Mouse (Mus musculus) kidney, postnatal 14 days (tissue): ENCODE results near the gene Kat8.
A peak's percentile ranks its signal among the peaks of the same experiment; 100 is the strongest.
"Not testable (repeated sequence)": the region's sequence is repeated elsewhere in the genome, so short reads cannot be mapped to it uniquely, and the experiment has no call there.

Source experiments
- DNase-seq: peaks from one replicate; pipeline ENCODE4 v3.0.0; 2022; ENCODE audit warnings: mixed read lengths

The Kat8 gene

DNA sequence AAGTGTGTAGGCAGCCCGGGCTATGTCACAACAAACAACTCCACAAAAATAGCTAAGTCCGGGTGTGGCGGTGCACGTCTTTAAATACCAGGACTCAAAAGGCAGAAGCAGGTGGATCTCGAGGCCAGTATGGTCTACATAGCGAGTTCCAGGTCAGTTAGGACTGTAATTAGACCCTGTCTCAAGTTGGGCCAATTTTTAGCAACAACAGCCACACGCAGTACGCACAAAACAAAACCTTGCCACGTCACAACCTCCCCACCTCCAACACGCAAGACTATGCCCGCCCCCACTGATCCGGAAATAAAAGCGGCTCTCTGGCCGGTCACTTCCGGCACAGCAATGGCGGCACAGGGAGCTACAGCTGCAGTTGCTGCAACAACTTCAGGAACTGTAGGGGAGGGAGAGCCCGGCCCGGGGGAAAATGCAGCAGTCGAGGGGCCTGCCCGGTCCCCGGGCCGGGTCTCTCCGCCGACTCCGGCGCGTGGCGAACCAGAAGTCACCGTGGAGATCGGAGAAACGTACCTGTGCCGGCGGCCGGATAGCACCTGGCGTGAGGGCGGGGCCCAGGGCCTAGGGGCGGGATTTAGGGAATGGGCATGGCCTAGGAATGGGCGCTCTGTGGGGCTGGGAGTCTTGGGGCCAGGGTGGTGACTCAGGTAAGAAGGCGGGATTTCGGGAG, at the start of gene Kat8:
Kat8 (plus strand) TSS at position 327 of the 682 bp plus-strand sequence.
- DNase-seq: peak; percentile 94

DNA sequence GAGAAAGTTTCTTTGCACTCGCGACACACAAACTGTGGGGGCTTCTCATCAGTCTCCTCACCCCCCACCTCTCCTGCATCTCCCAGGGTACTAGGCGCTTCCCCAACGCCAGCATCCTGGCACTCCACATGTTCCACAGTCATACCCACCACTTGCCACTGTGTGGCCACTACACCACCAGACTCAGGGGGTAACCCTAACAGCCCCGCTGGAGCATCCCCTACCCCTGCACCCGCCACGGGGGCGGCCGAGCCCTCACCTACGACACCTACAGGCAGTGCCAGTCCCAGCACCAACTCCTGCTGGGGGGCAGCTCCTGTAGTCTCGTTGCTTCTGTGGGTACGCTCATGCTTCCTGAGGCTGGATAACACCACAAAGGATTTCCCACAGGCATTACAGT, 45.9 kb upstream of the Kat8 start:
- no peak for DNase-seq

DNA sequence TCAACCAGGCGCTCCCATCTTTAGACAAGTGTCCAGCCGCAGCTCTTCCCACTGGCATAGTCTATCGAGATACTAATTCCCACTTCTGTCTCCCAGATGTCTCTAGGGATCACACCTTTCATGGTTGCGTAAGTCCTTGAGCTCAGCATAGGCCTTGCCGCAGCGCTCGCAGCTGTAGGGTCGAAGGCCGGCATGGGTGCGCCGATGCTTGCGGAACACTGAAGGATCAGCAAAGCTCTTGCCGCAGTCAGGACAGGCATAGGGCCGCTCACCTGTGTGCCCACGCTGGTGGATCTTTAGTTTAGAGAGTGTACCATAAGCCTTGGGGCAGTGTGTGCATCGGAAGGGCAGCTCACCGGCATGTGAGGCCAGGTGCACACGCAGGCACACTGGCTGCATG, 44.7 kb upstream of the Kat8 start:
- no peak for DNase-seq

DNA sequence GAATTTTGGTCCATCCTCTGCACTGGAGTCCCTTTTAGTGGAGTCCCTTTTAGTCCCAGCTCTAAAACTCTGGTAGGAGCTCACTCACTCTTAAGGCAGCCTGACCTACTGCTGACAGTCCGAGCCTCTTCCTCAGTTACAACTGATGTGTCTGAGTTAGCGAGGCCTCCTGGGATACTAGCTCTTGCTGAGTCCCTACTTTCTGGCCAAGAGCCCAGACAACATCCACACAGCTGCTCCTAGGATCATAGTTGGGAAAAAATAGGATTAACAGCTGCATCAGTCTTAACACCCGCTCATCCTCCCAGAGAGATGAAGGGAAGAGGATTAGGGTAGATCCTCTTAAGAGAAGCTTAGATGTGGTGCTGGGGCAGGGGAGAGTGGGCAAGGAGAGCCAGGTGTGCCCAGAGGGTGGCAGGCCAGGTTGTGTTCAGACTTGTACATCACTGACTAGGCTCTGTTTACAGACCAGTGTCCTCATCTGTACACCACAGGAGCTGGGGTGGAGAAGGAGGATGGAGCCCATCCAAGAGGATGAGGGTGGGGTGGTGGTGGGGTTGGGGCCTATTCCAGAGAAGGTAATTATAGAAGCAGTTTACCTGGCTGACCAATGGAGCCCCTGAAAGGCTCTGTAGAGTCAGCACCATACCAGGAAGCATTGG, 43.0 kb upstream of the Kat8 start:
- DNase-seq: peak; percentile 52

DNA sequence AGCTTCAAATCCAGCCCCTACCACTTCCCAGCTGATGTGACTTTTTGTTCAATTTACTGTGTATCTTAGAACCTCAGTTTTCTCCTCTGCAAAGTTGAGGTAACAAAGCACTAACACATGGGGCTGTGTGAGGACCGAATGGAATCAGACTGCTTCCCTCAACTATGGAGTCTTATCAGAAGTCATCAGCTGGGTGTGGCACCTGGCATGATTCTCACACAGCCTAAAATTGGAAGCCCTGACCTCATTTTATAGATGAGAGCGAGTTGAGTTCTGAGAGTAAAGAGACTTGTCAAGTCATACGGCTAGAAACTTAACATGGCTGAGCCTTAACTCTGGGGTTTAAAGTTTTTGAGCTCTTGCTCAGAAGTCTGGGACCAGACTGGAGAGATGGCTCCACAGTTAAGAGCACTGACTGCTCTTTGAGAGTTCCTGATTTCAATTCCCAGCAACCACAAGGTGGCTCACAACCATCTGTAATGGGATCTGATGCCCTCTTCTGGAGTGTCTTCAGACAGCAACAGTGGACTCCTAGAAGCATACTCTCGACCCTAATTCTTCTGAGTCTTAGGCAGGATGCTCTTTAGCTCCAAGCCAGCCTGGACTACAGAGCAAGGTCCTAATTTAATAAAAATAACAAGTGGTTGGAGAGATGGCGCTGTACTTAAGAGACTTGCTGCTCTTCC, 42.0 kb upstream of the Kat8 start:
- DNase-seq: no peak

DNA sequence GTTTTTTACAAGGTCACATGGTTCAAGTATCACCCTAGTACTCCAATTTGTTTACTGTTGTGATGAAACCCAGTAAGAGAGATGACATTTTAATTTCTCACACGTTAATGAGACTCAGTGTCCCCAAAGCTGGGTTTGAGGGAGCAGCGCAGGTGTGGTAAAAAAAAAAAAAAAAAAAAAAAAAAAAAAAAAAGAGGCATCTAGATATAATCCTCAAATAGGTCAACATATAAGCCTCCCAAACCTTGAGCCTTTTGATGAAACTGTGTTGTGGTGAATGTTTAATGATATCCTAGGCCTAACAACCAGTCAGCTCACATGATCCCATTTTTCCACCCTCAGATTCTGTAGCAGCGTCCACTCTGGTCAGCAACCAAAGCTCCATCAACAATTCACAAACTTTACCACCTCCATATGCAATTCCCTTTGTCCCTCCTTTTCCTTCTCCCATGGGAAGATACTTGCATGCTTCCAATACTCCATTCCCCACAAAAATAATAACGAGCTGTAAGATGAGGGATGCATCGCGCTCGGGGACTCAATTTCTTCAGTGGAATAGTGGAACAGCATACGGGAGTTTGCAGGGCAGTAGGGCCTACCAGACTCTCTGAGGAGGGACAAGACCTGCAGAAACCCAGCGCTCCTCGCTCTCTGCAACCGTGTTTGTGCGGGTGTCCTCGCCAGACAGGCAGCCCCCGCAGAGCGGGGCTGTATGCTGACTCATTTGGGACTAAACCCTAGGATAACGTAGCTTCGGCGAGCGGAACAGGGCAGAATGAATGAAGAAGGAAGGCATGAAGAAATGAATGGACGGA, 37.3 kb upstream of the Kat8 start:
- no peak for DNase-seq

DNA sequence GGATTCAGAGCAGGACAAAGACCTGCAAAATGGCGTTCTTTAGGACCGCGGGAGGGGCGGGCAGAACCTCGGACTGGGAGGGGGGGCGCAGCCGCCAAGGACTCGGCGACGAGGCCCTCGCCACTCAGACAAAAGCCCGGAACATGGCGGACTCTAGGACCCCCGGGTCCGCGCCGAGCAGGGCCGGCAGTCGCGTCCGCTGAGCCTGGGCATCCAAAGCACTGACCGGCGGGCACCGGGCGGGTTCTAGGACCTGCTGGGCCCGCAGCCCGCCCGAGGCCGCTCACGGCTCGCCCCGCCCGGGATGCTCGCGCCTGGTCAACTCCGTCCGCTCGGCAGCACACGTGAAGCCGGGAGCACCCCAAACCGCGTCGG, 36.7 kb upstream of the Kat8 start:
- peak; percentile 96 for DNase-seq

DNA sequence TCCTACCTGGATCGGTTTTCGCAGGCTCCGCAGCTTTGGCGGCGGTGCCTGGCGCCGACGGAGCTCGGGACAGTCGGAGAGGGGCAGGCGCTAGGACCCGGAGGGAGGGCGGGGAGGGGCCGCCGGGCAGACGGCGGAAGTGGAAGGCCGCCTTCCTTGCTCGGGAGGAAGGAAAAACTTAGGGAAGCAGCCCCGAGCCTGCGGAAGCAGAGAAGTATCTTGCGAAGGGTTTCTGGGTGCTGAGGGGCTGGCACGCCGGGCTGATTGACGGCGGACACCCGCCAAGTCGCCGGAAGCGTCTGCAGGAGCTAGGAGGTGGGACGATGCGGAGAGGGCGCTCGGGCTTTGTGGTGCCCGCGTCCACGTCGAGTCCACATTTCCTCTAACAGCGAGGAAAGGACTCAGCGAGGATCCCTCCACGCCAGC, 36.3 kb upstream of the Kat8 start, which contains the start of gene Zfp646:
Zfp646 (plus strand) TSS at position 181 of the 426 bp plus-strand sequence.
- peak; percentile 88 for DNase-seq

DNA sequence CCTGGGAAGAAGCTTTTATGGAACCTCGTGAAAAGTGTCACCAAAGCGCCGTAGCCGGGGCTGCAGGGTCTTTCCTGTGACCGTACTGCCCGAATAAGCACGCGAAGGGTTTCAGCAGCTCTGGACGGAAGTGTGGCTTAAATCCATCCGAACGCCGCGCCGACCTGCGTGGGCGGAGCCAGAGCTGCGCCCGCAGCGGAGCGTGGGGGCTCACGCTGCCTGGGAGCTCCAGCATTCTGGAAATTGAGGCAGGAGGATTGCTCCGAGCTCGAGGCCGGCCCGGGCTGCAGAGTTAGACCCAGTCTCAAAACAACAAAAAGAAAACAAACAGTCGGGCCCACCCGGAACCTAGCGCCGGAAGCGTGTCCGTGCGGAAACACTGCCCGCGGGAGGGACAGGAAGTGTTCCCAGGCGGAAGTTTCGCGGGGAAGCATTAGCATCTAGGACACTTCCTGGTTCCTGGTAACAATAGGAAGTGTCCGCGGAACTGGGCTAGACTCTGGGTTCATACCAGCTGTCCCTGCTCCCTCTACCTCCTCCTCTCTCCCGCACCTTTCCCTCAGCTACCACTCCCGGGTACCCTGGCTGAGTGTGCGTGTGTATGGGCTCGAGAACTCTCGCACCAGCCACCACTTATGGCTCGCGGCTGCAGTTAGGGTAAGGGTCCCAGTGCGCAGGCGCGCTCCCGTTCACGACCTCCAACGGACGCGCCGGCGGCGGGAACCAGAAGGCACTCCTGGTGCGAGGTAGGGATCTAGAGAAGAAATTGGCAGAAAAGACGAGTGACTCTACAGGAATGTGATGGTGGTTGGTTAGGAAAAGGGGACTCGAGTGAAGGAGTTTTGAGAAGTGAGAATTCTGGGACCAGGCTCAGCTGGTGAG, 35.6 kb upstream of the Kat8 start, which contains the start of gene Zfp668:
Zfp668 (minus strand) TSS at position 362 of the 882 bp plus-strand sequence.
- peak; percentile 94 for DNase-seq

DNA sequence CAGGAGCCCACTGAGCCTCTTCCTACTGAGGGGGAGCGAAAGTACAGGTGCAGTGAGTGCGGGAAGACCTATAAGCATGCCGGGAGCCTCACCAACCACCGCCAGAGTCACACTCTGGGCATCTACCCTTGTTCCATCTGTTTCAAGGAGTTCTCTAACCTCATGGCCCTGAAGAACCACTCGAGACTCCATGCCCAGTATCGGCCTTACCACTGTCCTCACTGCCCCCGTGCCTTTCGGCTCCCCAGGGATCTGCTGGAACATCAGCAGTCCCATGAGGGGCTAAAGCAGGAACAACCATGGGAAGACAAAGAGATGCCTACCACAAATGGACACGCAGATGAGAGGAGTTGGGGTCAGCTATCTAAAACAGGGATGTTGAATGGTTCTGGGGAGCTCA, 33.0 kb upstream of the Kat8 start:
- no peak for DNase-seq

DNA sequence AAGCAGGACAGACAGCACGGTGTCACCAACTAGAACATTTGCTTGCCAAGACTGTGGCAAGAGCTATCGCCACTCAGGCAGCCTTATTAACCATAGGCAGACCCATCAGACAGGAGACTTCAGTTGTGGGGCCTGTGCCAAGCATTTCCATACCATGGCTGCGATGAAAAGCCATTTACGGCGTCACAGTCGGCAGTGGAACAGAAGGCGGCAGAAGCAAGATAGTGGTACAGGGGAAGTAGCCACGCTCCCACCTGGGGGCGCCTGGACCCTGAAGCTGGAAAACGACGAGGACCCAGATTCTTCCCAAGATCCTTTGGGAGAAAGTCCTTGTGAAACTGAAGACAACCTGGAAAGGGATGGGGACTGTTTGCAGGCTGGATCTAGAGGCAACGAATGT, 31.9 kb upstream of the Kat8 start:
- no peak for DNase-seq

DNA sequence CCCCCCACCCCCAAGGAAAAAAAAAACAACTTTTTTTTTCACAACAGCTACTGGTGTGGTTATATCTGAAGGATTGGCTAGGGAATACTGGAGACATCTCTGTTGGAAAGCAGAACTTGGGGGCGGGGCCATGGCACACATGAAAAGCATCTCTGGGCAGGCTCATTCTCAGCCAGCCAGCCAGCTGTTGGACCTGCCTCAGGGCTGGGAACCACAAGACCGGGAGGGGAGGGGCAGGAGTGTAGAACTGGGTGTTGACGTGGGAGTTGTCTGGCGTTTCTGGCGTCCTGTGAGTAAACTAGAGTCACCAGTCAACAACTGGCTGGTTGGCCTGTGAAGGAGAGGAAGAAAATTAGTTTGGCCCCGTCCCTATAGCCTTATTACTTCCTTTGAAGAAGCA, 26.4 kb upstream of the Kat8 start:
- DNase-seq: peak; percentile 61

DNA sequence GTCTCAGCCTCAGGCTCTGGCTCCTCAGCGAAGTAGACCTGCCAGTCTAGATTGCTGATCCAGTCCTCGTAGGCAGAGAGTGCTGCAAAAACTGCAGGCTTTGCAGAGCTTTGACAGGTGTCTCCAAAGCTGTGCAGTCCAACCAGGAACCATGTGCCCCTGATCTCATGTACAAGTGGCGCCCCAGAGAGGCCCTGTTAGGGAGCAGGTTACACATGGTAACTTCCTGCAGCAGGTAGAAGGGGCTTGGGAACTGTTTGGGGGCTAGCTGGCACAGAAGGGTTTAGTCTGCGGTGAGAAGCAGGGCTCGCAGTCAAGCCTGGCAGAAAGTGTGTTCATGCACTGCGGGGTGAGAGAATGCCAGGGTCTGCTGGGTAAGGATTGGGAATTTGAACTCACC, 25.8 kb upstream of the Kat8 start:
- no peak for DNase-seq

DNA sequence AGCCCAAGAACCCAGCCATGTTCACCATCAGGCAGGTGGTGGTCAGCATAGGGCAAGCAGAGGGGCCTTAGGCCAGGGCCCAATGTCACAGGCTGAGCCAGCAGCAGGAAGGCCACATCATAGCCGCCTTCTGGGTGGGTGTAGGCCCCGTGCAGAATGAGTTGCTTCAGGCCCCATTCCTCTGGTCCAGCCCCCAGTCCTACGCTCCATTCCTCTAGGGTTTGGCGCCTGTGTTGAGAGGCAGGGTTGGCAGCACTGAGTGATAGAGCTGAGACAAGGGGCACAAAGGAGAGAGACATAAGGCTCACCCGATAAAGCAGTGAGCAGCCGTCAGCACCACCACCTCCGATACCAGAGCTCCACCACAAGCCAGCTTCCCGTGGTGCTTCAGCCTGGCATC, 25.1 kb upstream of the Kat8 start:
- DNase-seq: no peak

DNA sequence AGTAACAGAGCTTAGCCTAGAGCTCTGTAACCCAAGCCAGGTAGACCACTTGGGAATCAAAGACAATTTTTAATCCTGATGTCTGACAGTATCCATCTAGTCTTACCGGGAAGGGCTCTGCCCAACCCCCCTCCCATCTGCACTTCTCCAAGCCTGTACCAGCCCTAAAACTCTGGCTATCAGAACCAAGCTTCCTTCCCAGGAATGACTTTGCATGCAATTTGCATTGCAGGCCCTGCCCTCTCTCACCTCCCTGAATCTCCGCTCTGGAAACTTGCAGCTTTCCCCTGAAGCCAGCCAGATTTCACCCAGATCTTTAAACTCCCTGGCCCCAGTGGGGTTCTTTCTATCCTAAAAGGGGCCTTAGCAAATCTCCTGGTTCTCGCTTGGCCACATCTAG, 24.5 kb upstream of the Kat8 start:
- no peak for DNase-seq

DNA sequence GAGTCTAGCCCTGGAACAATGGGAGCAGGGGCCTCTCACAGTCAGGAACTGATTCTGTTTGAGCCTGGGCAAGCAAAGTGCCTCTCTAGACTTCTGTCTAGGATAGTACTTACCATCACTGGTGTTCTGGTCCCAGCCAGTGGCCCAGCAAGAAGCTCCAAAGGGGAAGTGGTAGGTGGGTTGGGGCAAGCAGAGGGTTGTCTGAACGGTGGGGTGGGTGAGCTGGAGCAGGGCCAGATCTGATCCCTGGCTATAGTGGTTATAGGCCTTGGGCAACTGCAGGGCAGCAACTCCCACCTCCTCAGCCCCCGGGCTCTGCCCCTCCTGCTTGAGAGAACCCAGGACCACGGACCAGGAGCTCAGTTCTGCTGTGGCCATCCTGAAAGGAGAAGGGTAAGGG, 23.5 kb upstream of the Kat8 start:
- no peak for DNase-seq

DNA sequence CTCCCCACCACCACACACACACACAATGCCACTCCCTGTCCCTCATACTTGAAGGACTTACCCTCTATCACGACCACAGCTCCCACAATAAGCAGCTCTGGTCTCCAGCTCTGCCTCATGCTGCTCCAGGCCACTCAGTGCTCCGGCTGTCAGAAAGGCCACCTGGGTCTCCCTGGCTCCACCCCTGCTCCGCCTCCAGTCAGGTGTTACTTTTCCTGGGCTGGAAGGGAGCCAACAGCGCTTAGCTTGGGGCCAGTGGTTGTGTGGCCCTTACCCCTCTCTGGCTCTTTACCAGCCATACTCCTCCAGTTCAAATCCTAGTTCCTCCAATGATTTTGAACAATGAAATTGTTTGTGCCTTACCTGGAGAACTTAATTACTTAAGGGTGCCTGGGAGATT, 21.5 kb upstream of the Kat8 start, which contains the start of gene Prss53:
Prss53 (minus strand) TSS at position 173 of the 400 bp plus-strand sequence.
- peak; percentile 81 for DNase-seq

DNA sequence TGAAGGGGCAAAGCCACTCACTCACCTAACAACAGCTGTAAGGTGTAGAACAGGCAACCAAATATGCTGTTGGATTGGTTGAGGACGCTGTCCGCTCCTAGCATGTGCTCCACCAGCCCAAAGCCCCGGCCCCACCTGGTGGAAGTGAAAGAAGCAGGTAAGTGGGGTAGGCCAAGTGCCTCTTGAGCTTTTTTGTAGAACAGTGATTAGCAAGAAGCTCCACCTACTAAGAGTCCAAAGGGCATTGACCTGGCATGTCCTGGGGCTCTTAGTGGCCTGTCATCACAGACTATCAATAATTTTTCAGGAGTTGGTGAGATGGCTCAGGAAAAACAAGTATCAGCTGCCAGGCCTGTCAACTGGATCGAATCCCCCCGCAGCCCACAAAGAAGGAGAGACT, 17.8 kb upstream of the Kat8 start:
- no peak for DNase-seq

DNA sequence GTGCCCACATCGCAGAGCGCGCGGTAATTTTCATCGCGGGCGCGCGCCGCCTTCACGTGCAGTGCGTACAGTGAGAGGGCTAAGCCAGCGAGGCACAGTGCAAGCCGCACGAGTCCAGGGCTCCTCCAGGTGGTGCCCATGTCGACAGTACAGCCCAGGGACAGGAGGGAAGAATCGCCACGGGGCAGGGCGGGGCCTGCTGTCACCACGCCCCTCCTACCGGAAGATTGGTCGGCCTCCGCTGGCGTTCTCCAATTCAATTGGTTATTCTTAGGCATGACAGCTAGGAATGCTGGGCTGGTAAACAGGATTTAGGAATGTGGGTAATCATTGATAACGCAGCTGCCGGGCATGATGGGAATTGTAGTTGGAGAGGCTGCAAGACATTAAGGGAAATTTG, 16.9 kb upstream of the Kat8 start, which contains the start of the genes Gm21974 and Vkorc1:
Gm21974 (minus strand) TSS at position 13 of the 400 bp plus-strand sequence.
Vkorc1 (minus strand) TSS at position 176 of the 400 bp plus-strand sequence.
- DNase-seq: peak; percentile 98

DNA sequence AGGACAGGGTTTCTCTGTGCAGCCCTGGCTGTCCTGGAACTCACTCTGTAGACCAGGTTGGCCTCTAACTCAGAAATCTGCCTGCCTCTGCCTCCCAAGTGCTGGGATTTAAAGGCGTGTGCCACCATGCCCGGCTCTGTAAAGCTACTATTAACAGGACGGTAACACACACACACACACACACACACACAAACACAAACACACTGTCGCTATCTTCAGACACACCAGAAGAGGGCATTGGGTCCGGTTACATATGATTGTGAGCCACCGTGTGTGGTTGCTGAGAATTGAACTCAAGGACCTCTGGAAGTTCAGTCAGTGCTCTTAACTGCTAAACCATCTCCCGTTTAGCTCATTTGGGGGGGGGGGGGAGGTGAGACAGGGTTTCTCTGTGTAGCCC, 16.4 kb upstream of the Kat8 start:
- not testable (repeated sequence) for DNase-seq

DNA sequence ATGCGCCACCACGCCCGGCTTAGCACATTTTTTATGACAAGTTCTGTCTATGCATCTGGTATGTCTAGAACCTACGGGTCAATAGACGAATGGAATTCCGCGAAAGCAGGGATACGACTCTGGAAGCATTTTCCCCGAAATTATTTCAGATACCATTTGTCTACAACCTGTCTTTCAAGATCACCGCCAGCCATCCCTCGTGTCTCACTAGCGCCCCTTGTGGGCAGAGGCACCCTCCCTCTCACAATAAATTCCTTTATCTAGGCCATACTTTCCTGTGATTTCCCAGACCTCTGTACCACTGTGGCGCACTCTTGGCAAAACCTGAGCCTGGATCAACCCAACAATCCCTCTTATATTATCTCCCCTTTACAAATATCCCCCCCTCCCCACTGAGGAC, 15.9 kb upstream of the Kat8 start:
- peak; percentile 50 for DNase-seq

DNA sequence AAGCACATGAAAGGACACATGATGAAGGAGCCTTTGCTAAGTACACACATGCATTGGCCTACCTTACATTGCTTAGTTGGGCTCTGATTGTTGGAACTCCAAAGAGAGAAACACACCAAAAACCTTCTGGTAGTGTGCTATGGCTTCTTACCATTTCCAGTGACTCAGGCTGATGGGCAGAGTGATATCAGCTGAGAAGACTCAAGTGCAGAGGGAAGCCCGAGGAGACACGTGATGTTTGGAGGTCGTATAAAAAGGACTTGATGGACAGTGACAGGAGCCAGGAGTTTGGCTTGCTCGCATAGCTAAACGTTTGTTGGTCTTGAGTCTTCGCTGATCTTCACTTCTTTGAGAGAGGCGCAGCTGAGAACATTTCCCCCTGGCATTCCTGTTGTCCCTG, 14.8 kb upstream of the Kat8 start:
- no peak for DNase-seq
